Comparison of ENCODE assay signal across 29 mouse cellular contexts in genomic region chrX:70894517-70894916, GRCm38 (mm10).
DNase-seq lines count a peak whose midpoint lies in the region; ATAC-seq and TF ChIP-seq lines count a peak whose summit lies in the region.
"Had no signal": no experiment of that assay in that cellular context is flagged by ENCODE, and none has a peak within 500 bp of the region (broad histone marks: within the 10 kb centered on the region; RNA-seq: fewer than 3 reads in every experiment).

No protein-coding gene starts in this region.

- intact Hi-C loops in left cerebral cortex, postnatal 10 days (cut with DNase I): no loop called here

- no peaks in the 10 kb centered on the region for H3K4me1 ChIP-seq in kidney, postnatal 0 days (replicated peaks; ENCODE audit: insufficient read depth, low read length)
- H3K4me1 ChIP-seq in kidney, embryonic 15.5 days: no peaks in the 10 kb centered on the region
- H3K4me1 ChIP-seq: embryonic facial prominence, embryonic 13.5 days; embryonic facial prominence, embryonic 15.5 days; forebrain, embryonic 10.5 days; forebrain, embryonic 12.5 days had no signal

- no peak overlapping the region for H3K4me2 ChIP-seq in kidney, postnatal 0 days (ENCODE audit: low read length)
- H3K4me2 ChIP-seq in kidney, embryonic 15.5 days: no peak overlapping the region
- H3K4me2 ChIP-seq: embryonic facial prominence, embryonic 13.5 days; embryonic facial prominence, embryonic 15.5 days; forebrain, embryonic 12.5 days had no signal

- TF ChIP-seq CTCF in kidney, postnatal 0 days (IDR thresholded peaks at IDR 0.05; ENCODE audit: low read depth): no peak

- H3K27ac ChIP-seq in kidney, postnatal 0 days: no peak overlapping the region
- no peak overlapping the region for H3K27ac ChIP-seq in kidney, embryonic 15.5 days
- H3K27ac ChIP-seq: embryonic facial prominence, embryonic 13.5 days; embryonic facial prominence, embryonic 15.5 days; forebrain, embryonic 10.5 days; forebrain, embryonic 12.5 days had no signal

- no peaks in the 10 kb centered on the region for H3K27me3 ChIP-seq in kidney, postnatal 0 days (ENCODE audit: insufficient read depth, low read length)
- H3K27me3 ChIP-seq in kidney, embryonic 15.5 days: peaks cover 11% of the 10 kb centered on the region; the same call in 1 of the 2 replicates
- H3K27me3 ChIP-seq: CH12.LX; embryonic facial prominence, embryonic 15.5 days; forebrain, embryonic 12.5 days; Patski had no signal

- H3K36me3 ChIP-seq in kidney, postnatal 0 days (ENCODE audit: insufficient read depth, low read length): no peaks in the 10 kb centered on the region
- H3K36me3 ChIP-seq in kidney, embryonic 15.5 days: no peaks in the 10 kb centered on the region
- H3K36me3 ChIP-seq: embryonic facial prominence, embryonic 13.5 days; embryonic facial prominence, embryonic 15.5 days; forebrain, embryonic 10.5 days; forebrain, embryonic 12.5 days; G1E had no signal

- no peaks in the 10 kb centered on the region for H3K9me3 ChIP-seq in kidney, postnatal 0 days (replicated peaks; ENCODE audit: low read length)
- no peaks in the 10 kb centered on the region for H3K9me3 ChIP-seq in kidney, embryonic 15.5 days (replicated peaks)
- H3K9me3 ChIP-seq: embryonic facial prominence, embryonic 13.5 days; embryonic facial prominence, embryonic 15.5 days; forebrain, embryonic 10.5 days; forebrain, embryonic 12.5 days; G1E had no signal

- peak; percentile 80 for ATAC-seq in frontal cortex, adult (ENCODE audit: low TSS enrichment)
- ATAC-seq in kidney, postnatal 0 days (replicated peaks; ENCODE audit: low FRiP score, low read depth): no peak
- ATAC-seq in kidney, embryonic 15.5 days (replicated peaks; ENCODE audit: low FRiP score): no peak
- ATAC-seq: activated CD4-positive, CD25-positive, alpha-beta regulatory T cell, adult 4 months; CD4-positive, CD25-positive, alpha-beta regulatory T cell, adult 4 months; forebrain, embryonic 14.5 days; Patski had no signal

- no peak overlapping the region for H3K9ac ChIP-seq in kidney, postnatal 0 days (ENCODE audit: low read depth, low read length)
- no peak overlapping the region for H3K9ac ChIP-seq in kidney, embryonic 15.5 days
- H3K9ac ChIP-seq: embryonic facial prominence, embryonic 13.5 days; embryonic facial prominence, embryonic 15.5 days; forebrain, embryonic 12.5 days had no signal

- 66% methylated on average over 2 of the region's 2 CpGs for WGBS in kidney, postnatal 0 days
- 77% methylated on average over 2 of the region's 2 CpGs for WGBS in kidney, embryonic 15.5 days

- DNase-seq in frontal cortex, postnatal 14 days (ENCODE audit: low spot score in 2 of 2): no peak
- peak; percentile 40 for DNase-seq in kidney, postnatal 0 days (ENCODE audit: low spot score)
- DNase-seq in right cerebral cortex, adult 18-20 months: peak; percentile 8
- no peak for DNase-seq in right cerebral cortex, postnatal 10 days (ENCODE audit: low spot score in 2 of 2)
- DNase-seq in left cerebral cortex, postnatal 10 days (ENCODE audit: extremely low spot score in 1 of 2, low spot score in 2 of 2): no peak
- DNase-seq: adrenal gland, adult 8-10 months; adrenal gland, postnatal 14 days; adrenal gland, postnatal 36 days; B cell, adult 2 months; cerebellum, adult 11 months; cerebellum, adult 18-20 months; cerebellum, adult 8-10 months; cerebellum, adult 9-11 months; cerebellum, postnatal 14 days; cerebellum, postnatal 36 days; embryo, embryonic 11 days had no signal

- H3K4me3 ChIP-seq in kidney, postnatal 0 days (replicated peaks; ENCODE audit: low read depth, low read length): no peak overlapping the region
- H3K4me3 ChIP-seq in kidney, embryonic 15.5 days (replicated peaks): no peak overlapping the region
- H3K4me3 ChIP-seq: embryonic facial prominence, embryonic 13.5 days; embryonic facial prominence, embryonic 15.5 days; erythroblast, embryonic 14.5 days; forebrain, embryonic 10.5 days; forebrain, embryonic 12.5 days had no signal

Comparison
In these comparisons a context has a peak if more than half of its experiments do, and no peak if none do; other contexts are left out.
1. DNase-seq: peak in kidney, postnatal 0 days (single experiment) and right cerebral cortex, adult 18-20 months (single experiment); none in frontal cortex, postnatal 14 days (0 of 2), right cerebral cortex, postnatal 10 days (0 of 2) and left cerebral cortex, postnatal 10 days (0 of 2).